Mouse (Mus musculus) megakaryocyte, adult 5-6 weeks (primary cell): ENCODE measurements around the gene Mtfp1. TPM values are rescaled to one million over a fixed set of nuclear protein-coding genes. Genes with fewer than 3 reads are reported as not detected.

Experiments used
- ATAC-seq: 2 replicates; pipeline ENCODE4 v1.8.0; 2016; ENCODE audit warnings: mild to moderate bottlenecking, inconsistent platforms; ENCODE audit not compliant: poor library complexity, severe bottlenecking
- total RNA-seq, 2 experiments: library from RNA; stranded (forward) in 1 of 2; stranded (reverse) in 1 of 2; fragments of 153-499, 151-499 nt in 1 of 2; fragments of 221-1000, 200-1000 nt in 1 of 2; gene quantifications; 2 replicates each; pipeline versions ENCODE4 v1.2.3 to v1.2.4; 2015 to 2017

The Mtfp1 gene
- total RNA-seq, 2 experiments from 2014 or later: 1.1 to 1.8 TPM

DNA sequence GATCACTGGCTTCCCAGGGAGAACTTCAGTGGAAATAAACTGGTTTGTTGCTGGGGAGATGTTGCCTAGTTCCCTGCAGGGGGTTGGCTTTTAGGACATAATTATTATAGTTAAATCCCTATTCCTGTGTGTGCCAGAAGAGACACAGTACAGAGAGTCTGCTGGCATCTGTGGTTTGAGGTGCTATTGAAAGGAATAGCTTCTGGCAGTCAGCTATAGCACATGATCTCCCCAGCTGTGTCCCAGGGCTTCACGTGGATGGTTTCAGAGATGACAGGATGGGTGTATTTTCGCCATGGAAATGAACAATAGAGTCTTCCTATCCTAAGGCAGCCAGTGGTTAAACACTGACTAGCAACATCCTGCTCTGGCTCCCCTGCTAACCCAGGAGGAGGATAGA lies 8.0 kb downstream of the Mtfp1 start:
- no peak for ATAC-seq

- ATAC-seq: no peak
These were observed 9.0 kb downstream of the Mtfp1 start for GRCm38 (mm10) chr11:4086246-4086645.

- ATAC-seq: no peak
These were observed 11.7 kb downstream of the Mtfp1 start for GRCm38 (mm10) chr11:4083316-4084078.

DNA sequence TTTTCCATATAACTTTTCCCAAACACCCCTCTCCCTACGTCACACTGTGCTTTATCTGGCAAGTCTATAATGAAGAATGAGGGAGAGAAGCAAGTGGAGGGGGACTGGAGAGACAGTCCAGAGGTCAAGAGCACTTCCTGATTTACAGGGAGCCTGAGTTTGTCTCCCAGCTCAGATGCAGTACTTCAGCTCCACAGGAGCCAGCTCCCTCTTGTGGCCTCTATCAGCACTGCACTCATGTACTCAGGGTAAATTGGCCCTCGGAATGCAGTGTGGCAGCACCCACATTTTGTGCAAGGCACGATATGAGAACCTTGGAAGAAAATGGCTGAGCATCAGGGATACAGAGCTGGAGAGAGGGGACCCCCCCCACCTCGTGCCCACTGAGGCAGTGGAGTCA lies 15.0 kb downstream of the Mtfp1 start:
- ATAC-seq: peak; percentile 94

- no peak for ATAC-seq
These were observed 16.8 kb downstream of the Mtfp1 start for GRCm38 (mm10) chr11:4078267-4078933.

DNA sequence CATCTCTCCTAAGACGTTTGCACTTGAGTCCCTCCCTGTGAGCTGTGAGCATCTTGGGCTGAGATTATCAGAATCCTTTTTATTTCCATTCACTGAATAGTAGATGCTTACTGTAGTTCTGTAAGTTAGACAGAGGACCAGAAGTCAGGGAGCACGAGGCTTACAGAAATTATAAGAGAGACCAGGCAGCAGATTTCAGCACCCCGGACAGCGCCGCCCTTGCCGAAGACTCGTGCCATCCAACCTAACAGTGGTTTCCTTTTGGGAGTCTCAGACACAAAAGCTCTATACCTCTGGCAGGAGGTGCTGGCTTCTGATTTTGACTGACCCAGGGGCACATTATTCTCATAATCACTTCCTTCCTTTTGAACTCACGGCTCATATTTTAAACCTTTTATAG lies 18.6 kb downstream of the Mtfp1 start:
- ATAC-seq: no peak

DNA sequence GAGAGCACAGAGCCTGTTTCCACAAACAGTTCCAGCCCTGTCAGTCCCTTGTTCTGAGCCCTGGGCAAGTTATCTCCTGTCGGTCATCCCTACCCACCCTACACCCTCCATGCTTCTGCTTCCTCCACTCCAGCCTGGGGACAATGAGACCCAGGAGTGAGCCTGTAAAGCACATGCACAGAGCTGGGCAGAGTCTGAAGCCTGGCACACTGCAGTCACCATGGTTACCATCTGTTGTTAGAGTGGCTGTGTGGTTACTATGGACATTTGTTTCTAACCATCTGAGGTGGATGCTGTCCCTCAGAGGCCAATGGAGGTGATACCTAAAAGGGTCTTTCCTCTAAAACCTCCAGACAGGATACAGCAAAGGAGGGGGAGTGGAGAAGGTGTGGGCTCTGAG lies 25.6 kb downstream of the Mtfp1 start:
- ATAC-seq: no peak

GRCm38 (mm10) chr11:4064627-4065122 lies 30.6 kb downstream of the Mtfp1 start, which contains the start of gene Sec14l3:
Sec14l3 (plus strand) TSS chr11:4064841.
- no peak for ATAC-seq

DNA sequence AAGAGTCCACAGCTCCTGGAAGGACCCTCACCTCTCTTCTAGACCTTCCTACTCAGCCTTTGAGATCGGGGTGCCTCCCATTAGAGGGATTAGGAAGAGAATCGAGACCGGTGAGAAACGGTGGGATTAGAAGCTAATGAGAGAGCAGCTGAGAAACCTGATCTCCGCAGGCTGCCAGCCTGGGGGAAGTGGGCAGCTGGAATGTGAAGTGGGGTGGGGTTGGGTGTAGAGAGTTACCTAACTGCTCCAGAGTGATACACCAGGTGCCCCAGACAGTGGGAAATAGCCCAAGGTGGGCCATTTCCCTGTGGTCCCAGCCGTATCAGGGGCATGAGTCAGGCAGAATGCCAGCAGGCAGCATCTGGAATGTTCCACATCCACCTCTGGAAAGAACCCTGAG lies 32.3 kb downstream of the Mtfp1 start:
- no peak for ATAC-seq

DNA sequence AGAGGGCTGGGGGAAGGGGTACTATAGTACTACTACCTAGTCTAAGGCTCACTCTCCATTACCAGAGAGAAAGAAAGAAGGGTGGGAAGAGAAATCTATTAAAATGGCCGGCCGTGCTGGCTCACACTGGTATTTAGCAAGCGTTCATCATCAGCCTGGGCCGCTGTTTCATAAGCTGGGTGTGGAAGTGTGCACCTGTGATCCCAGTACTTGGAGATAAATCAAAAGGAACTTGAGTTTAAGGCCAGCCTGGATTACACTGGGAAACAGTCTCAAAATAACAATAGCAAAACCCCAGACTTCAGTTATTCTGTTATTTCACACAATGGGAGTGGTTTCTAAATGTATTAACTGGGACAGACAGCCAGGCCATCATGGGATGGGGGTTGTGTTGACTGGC lies 32.7 kb downstream of the Mtfp1 start:
- no peak for ATAC-seq

DNA sequence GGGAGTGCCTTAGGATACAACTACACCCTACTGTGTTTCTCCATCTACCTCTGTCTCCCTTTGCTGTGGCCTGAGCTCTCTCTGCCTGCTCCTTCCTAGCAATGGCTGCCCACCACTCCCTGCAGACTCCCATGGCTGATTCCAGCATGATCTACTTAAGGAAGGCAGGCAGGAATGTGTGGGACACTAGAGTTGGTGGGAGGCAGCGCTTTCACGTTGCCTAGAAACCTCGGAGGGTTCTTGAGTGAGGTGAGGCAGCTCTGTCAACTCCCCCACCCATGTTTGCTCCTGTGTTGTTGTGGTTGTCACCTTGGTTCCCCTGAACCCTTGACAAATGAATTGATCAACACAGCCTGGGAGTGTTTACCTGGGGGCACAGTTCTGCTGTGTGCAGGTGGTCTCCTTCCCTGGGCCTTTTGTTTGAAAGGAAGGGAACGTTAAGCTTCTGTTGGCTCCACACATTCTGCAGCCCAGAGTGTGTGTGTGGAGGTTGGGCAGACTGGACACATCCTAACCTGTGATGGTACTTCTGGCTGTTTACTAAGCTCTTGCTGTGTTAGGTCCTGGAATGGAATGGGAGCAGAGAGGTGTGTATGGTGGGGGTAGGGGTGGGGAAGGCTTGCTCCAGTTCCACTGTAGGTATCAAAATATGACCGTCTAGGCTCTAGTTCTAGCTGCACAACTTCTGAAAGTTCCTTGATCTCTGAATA lies 34.2 kb downstream of the Mtfp1 start:
- no peak for ATAC-seq

GRCm38 (mm10) chr11:4053586-4053985 lies 41.7 kb downstream of the Mtfp1 start:
- peak; percentile 64 for ATAC-seq

DNA sequence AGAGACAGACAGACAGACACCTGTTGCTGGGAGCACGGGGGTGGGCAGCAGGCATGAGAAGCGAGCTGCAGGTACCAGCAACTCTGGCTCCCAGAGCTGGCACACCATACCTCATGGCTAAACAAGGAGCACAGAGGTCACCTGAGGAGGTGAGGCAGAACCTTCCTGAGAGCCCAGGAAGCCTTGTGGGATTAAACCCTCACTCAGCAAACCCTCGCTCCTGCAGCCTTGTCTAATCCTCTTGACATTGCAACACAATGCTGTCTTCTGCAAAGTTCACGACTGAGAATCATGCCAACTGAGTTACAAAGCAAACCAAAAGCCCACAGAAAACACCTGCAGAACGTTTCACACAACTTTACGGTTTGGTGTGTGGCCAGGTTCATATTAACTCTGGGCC lies 46.8 kb downstream of the Mtfp1 start:
- no peak for ATAC-seq

DNA sequence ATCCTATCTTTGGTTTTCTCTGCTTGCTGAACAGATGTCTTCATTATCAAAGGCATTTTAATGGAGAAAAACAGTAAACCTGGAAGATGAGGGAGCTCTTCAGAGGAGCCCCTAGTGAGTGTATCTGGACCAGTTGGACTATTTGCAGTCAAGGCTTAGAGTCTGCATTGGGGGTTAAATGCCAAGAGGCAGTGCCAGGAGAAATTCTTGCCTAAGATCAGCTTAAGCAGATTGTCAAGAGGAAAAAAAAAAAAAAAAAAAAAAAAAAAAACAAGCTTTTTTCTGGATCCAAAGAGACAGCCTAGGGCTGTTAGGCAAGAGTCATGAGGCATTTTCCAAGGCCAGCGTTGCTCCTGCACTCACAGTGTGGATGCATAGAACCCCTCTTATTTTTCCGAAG lies 47.5 kb downstream of the Mtfp1 start:
- no peak for ATAC-seq

- ATAC-seq: no peak
These were observed 48.7 kb downstream of the Mtfp1 start for GRCm38 (mm10) chr11:4046526-4046925.

GRCm38 (mm10) chr11:4043081-4043480 lies 52.2 kb downstream of the Mtfp1 start:
- ATAC-seq: no peak

Other genes with a start within 250 kb of the Mtfp1 start
- 0.25 TPM in 1 of 2 replicates, not detected in the other for gene Osbp2, start 231.5 kb downstream of the Mtfp1 start, total RNA-seq (2015)
- not detected in 2 replicates for gene Osbp2, start 231.5 kb downstream of the Mtfp1 start, total RNA-seq (2017)
- 0.09 TPM in 1 of 2 replicates, not detected in the other for gene 4921536K21Rik, start 200.3 kb downstream of the Mtfp1 start, total RNA-seq (2015)
- gene 4921536K21Rik, start 200.3 kb downstream of the Mtfp1 start, total RNA-seq (2017): 0.15 TPM in 1 of 2 replicates, not detected in the other
- gene Dusp18, start 200.2 kb downstream of the Mtfp1 start, total RNA-seq (2015): 0.41 and 0.49 TPM in 2 replicates
- 0.08 and 0.44 TPM in 2 replicates for gene Dusp18, start 200.2 kb downstream of the Mtfp1 start, total RNA-seq (2017)
- gene Slc35e4, start 180.8 kb downstream of the Mtfp1 start, total RNA-seq (2015): 4.0 and 4.1 TPM in 2 replicates
- 7.4 and 7.9 TPM in 2 replicates for gene Slc35e4, start 180.8 kb downstream of the Mtfp1 start, total RNA-seq (2017)
- gene Tcn2, start 163.3 kb downstream of the Mtfp1 start, total RNA-seq (2015): 108 and 109 TPM in 2 replicates
- 57.0 and 66.9 TPM in 2 replicates for gene Tcn2, start 163.3 kb downstream of the Mtfp1 start, total RNA-seq (2017)
- 28.5 and 31.1 TPM in 2 replicates for gene Pes1, start 131.5 kb downstream of the Mtfp1 start, total RNA-seq (2015)
- gene Pes1, start 131.5 kb downstream of the Mtfp1 start, total RNA-seq (2017): 60.7 and 86.6 TPM in 2 replicates
- not detected in 2 replicates for gene 4930556J24Rik, start 118.7 kb downstream of the Mtfp1 start, total RNA-seq (2015)
- not detected in 2 replicates for gene 4930556J24Rik, start 118.7 kb downstream of the Mtfp1 start, total RNA-seq (2017)
- 0.22 TPM in 1 of 2 replicates, not detected in the other for gene Gal3st1, start 111.8 kb downstream of the Mtfp1 start, total RNA-seq (2015)
- gene Gal3st1, start 111.8 kb downstream of the Mtfp1 start, total RNA-seq (2017): not detected in 2 replicates
- not detected in 2 replicates for gene Sec14l4, start 64.0 kb downstream of the Mtfp1 start, total RNA-seq (2015)
- not detected in 2 replicates for gene Sec14l4, start 64.0 kb downstream of the Mtfp1 start, total RNA-seq (2017)
- not detected in 2 replicates for gene Sec14l3, start 30.6 kb downstream of the Mtfp1 start, total RNA-seq (2015)
- not detected in 2 replicates for gene Sec14l3, start 30.6 kb downstream of the Mtfp1 start, total RNA-seq (2017)
- 0.27 and 0.82 TPM in 2 replicates for gene Sec14l2, start 28.0 kb upstream of the Mtfp1 start, total RNA-seq (2015)
- 0.81 and 3.9 TPM in 2 replicates for gene Sec14l2, start 28.0 kb upstream of the Mtfp1 start, total RNA-seq (2017)
- 6.3 and 7.7 TPM in 2 replicates for gene Rnf215, start 39.8 kb upstream of the Mtfp1 start, total RNA-seq (2015)
- 12.8 and 14.8 TPM in 2 replicates for gene Rnf215, start 39.8 kb upstream of the Mtfp1 start, total RNA-seq (2017)
- 1.1 TPM in 1 of 2 replicates, not detected in the other for gene Ccdc157, start 64.8 kb upstream of the Mtfp1 start, total RNA-seq (2015)
- 0.44 and 1.3 TPM in 2 replicates for gene Ccdc157, start 64.8 kb upstream of the Mtfp1 start, total RNA-seq (2017)
- 42.2 and 42.4 TPM in 2 replicates for gene Sf3a1, start 64.9 kb upstream of the Mtfp1 start, total RNA-seq (2015)
- 24.8 and 28.9 TPM in 2 replicates for gene Sf3a1, start 64.9 kb upstream of the Mtfp1 start, total RNA-seq (2017)
- gene Tbc1d10a, start 91.3 kb upstream of the Mtfp1 start, total RNA-seq (2015): 2.5 and 3.8 TPM in 2 replicates
- 5.5 and 8.3 TPM in 2 replicates for gene Tbc1d10a, start 91.3 kb upstream of the Mtfp1 start, total RNA-seq (2017)
- 1.2 and 1.3 TPM in 2 replicates for gene Castor1, start 122.8 kb upstream of the Mtfp1 start, total RNA-seq (2015)
- gene Castor1, start 122.8 kb upstream of the Mtfp1 start, total RNA-seq (2017): 1.1 and 2.3 TPM in 2 replicates
- 26.6 and 34.4 TPM in 2 replicates for gene Osm, start 141.0 kb upstream of the Mtfp1 start, total RNA-seq (2015)
- gene Osm, start 141.0 kb upstream of the Mtfp1 start, total RNA-seq (2017): 31.9 and 39.2 TPM in 2 replicates
- 0.18 and 0.31 TPM in 2 replicates for gene Lif, start 162.1 kb upstream of the Mtfp1 start, total RNA-seq (2015)
- 1.1 and 6.7 TPM in 2 replicates for gene Lif, start 162.1 kb upstream of the Mtfp1 start, total RNA-seq (2017)